Mouse (Mus musculus): ENCODE measurements around the gene Pdzd8.

DNA sequence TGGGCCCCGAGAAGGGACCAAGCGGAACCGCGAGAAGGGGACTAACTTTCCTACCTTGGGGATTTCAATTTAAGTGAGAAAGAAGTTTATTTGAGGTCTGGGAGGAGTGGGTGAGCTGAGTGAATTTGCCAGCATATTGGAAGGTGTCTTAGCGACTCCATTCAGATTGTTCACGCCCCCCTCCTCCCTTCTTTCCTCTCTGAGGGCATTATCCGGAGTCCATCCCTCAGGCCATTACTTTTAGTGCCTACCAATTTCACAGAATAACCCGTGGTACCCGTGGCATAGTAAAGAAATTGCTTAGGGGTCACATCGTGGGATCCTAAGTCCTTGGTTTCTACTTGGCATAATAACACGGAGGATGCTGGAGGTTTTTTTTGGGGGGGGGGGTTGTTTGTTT, 745 bp upstream of the Pdzd8 start:
- no peak for TF ChIP-seq CTCF (IDR thresholded peaks at IDR 0.05; ENCODE audit: extremely low read depth, insufficient read length, insufficient replicate concordance, low read depth, low read length)
- TF ChIP-seq POLR2A (IDR thresholded peaks at IDR 0.05; ENCODE audit: low read depth, low read length) = no peak
